Mouse (Mus musculus) CH12.LX (cell line): ENCODE measurements around the gene Znhit3. TPM values are rescaled to one million over a fixed set of nuclear protein-coding genes. Genes with fewer than 3 reads are reported as not detected.

ENCODE experiments used
- DNase-seq: peaks from one replicate; pipeline ENCODE4 v3.0.0-alpha.2; 2013; ENCODE audit errors: extremely low read depth
- H3K27ac ChIP-seq: 2 replicates; pipeline ENCODE4 v1.5.1; 2012; ENCODE audit warnings: low read depth, mild to moderate bottlenecking, control low read depth, moderate library complexity; ENCODE audit not compliant: insufficient read depth
- H3K27me3 ChIP-seq: replicated peaks from 2 replicates; pipeline ENCODE3; 2012; ENCODE audit warnings: inconsistent platforms
- H3K36me3 ChIP-seq, 2 experiments: replicated peaks in 1 of 2; 2 replicates each; pipeline versions ENCODE3 to v1.6.1; 2012; ENCODE audit warnings: inconsistent platforms in 1 of 2, low read length in 1 of 2, mild to moderate bottlenecking in 1 of 2, mixed read lengths in 1 of 2, moderate library complexity in 1 of 2; ENCODE audit not compliant: control insufficient read depth in 1 of 2, insufficient read depth in 1 of 2
- H3K4me1 ChIP-seq, 2 experiments: 2 replicates each; pipeline ENCODE4 v1.6.1; 2012; ENCODE audit warnings: inconsistent platforms in 1 of 2, moderate library complexity in 1 of 2; ENCODE audit not compliant: insufficient read depth in 2 of 2, control insufficient read depth in 1 of 2
- H3K4me2 ChIP-seq: 2 replicates; pipeline ENCODE4 v1.6.1; 2012; ENCODE audit warnings: low read depth, mild to moderate bottlenecking, control low read depth; ENCODE audit not compliant: poor library complexity, insufficient read depth, severe bottlenecking
- H3K4me3 ChIP-seq, 3 experiments: fragments of 150-350 bp in 1 of 3; sonication (generic) in 1 of 3; replicated peaks in 1 of 3; 2 replicates each; pipeline versions ENCODE3 to v1.5.1; 2011 to 2012; ENCODE audit warnings: low read depth in 2 of 3, low read length in 2 of 3, mild to moderate bottlenecking in 2 of 3, moderate library complexity in 2 of 3, control low read depth in 1 of 3, improper control_type of control experiment in 1 of 3, inconsistent platforms in 1 of 3, mixed read lengths in 1 of 3; ENCODE audit not compliant: poor library complexity in 1 of 3
- H3K79me2 ChIP-seq: replicated peaks from 2 replicates; pipeline ENCODE4 v1.6.1; 2012; ENCODE audit warnings: mild to moderate bottlenecking, moderate library complexity; ENCODE audit not compliant: control insufficient read depth, poor library complexity, insufficient read depth, severe bottlenecking; ENCODE audit errors: extremely low read depth
- H3K9ac ChIP-seq: 2 replicates; pipeline ENCODE4 v1.6.1; 2012; ENCODE audit warnings: low read depth, mild to moderate bottlenecking, control low read depth, moderate library complexity; ENCODE audit not compliant: insufficient read depth
- H3K9me3 ChIP-seq: replicated peaks from 2 replicates; pipeline ENCODE3; 2012; ENCODE audit warnings: low read length, inconsistent platforms, mixed read lengths
- CHD1 ChIP-seq: IDR thresholded peaks from 2 replicates; pipeline ENCODE4 v1.6.1; 2012; ENCODE audit warnings: low read depth, low read length, improper control_type of control experiment, inconsistent platforms
- CHD2 ChIP-seq: IDR thresholded peaks from 2 replicates; pipeline ENCODE4 v1.6.1; 2011; ENCODE audit warnings: low read length, improper control_type of control experiment
- CTCF ChIP-seq, 2 experiments: IDR thresholded peaks in 1 of 2; conservative IDR thresholded peaks in 1 of 2; 2 replicates each; pipeline ENCODE4 v1.5.1; 2011 to 2012; ENCODE audit warnings: low read depth in 2 of 2, low read length in 2 of 2, improper control_type of control experiment in 1 of 2, inconsistent platforms in 1 of 2, mild to moderate bottlenecking in 1 of 2, moderate library complexity in 1 of 2
- E2F4 ChIP-seq: IDR thresholded peaks from 2 replicates; pipeline ENCODE4 v1.6.1; 2011; ENCODE audit warnings: low read depth, low read length, improper control_type of control experiment; ENCODE audit not compliant: insufficient replicate concordance
- ELF1 ChIP-seq: IDR thresholded peaks from 2 replicates; pipeline ENCODE4 v1.6.1; 2014; ENCODE audit warnings: low read depth, mild to moderate bottlenecking, inconsistent platforms, low read length, improper control_type of control experiment
- EP300 ChIP-seq: IDR thresholded peaks from 2 replicates; pipeline ENCODE4 v1.6.1; 2011; ENCODE audit warnings: low read length, improper control_type of control experiment
- ETS1 ChIP-seq: conservative IDR thresholded peaks from 2 replicates; pipeline ENCODE4 v1.6.1; 2012; ENCODE audit warnings: low read depth, mild to moderate bottlenecking, inconsistent platforms, low read length, improper control_type of control experiment, moderate library complexity
- IRF4 ChIP-seq: IDR thresholded peaks from 2 replicates; pipeline ENCODE4 v1.6.1; 2014; ENCODE audit warnings: low read depth, mild to moderate bottlenecking, inconsistent platforms, low read length, improper control_type of control experiment
- JUN ChIP-seq: IDR thresholded peaks from 2 replicates; pipeline ENCODE4 v1.6.1; 2011; ENCODE audit warnings: low read depth, mild to moderate bottlenecking, low read length, improper control_type of control experiment, moderate library complexity; ENCODE audit not compliant: insufficient read depth
- KAT2A ChIP-seq: IDR thresholded peaks from 2 replicates; pipeline ENCODE4 v1.6.1; 2012; ENCODE audit warnings: low read length, improper control_type of control experiment, inconsistent platforms; ENCODE audit not compliant: insufficient replicate concordance
- MAFK ChIP-seq: IDR thresholded peaks from 2 replicates; pipeline ENCODE4 v1.6.1; 2011; ENCODE audit warnings: low read length, improper control_type of control experiment; ENCODE audit not compliant: insufficient replicate concordance
- MAX ChIP-seq: IDR thresholded peaks from 2 replicates; pipeline ENCODE4 v1.6.1; 2011; ENCODE audit warnings: low read length, improper control_type of control experiment
- MAZ ChIP-seq: IDR thresholded peaks from 2 replicates; pipeline ENCODE4 v1.6.1; 2012; ENCODE audit warnings: low read depth, mild to moderate bottlenecking, inconsistent platforms, low read length, improper control_type of control experiment, moderate library complexity
- MEF2A ChIP-seq: IDR thresholded peaks from 2 replicates; pipeline ENCODE4 v1.6.1; 2014; ENCODE audit warnings: low read depth, mild to moderate bottlenecking, inconsistent platforms, low read length, improper control_type of control experiment, borderline replicate concordance
- NELFE ChIP-seq: IDR thresholded peaks from 2 replicates; pipeline ENCODE4 v1.6.1; 2011; ENCODE audit warnings: low read depth, low read length, improper control_type of control experiment
- NRF1 ChIP-seq: IDR thresholded peaks from 2 replicates; pipeline ENCODE4 v1.6.1; 2014; ENCODE audit warnings: low read depth, mild to moderate bottlenecking, inconsistent platforms, low read length, improper control_type of control experiment, moderate library complexity
- PAX5 ChIP-seq: IDR thresholded peaks from 2 replicates; pipeline ENCODE4 v1.6.1; 2012; ENCODE audit warnings: low read length, inconsistent platforms, mixed read lengths
- POLR2A ChIP-seq: IDR thresholded peaks from 2 replicates; pipeline ENCODE4 v1.6.1; 2011; ENCODE audit warnings: low read depth, mild to moderate bottlenecking, improper control_type of control experiment, low read length
- POLR2AphosphoS2 ChIP-seq: IDR thresholded peaks from 2 replicates; pipeline ENCODE4 v1.6.1; 2011; ENCODE audit warnings: low read depth, low read length, improper control_type of control experiment
- RAD21 ChIP-seq: IDR thresholded peaks from 2 replicates; pipeline ENCODE4 v1.6.1; 2011; ENCODE audit warnings: low read depth, mild to moderate bottlenecking, low read length, improper control_type of control experiment, moderate library complexity
- RCOR1 ChIP-seq: conservative IDR thresholded peaks from 2 replicates; pipeline ENCODE4 v1.6.1; 2012; ENCODE audit warnings: low read depth, mild to moderate bottlenecking, inconsistent platforms, low read length, improper control_type of control experiment
- SIN3A ChIP-seq: IDR thresholded peaks from 2 replicates; pipeline ENCODE4 v1.6.1; 2012; ENCODE audit warnings: low read length, improper control_type of control experiment, inconsistent platforms
- TBP ChIP-seq: conservative IDR thresholded peaks from 2 replicates; pipeline ENCODE4 v1.6.1; 2011; ENCODE audit warnings: low read depth, low read length, improper control_type of control experiment
- TCF12 ChIP-seq: IDR thresholded peaks from 2 replicates; pipeline ENCODE4 v1.6.1; 2014; ENCODE audit warnings: low read depth, mild to moderate bottlenecking, inconsistent platforms, low read length, improper control_type of control experiment
- UBTF ChIP-seq: IDR thresholded peaks from 2 replicates; pipeline ENCODE4 v1.6.1; 2012; ENCODE audit warnings: low read depth, mild to moderate bottlenecking, inconsistent platforms, low read length, improper control_type of control experiment, moderate library complexity
- USF2 ChIP-seq: conservative IDR thresholded peaks from 2 replicates; pipeline ENCODE4 v1.6.1; 2011; ENCODE audit warnings: low read depth, low read length, improper control_type of control experiment
- ZC3H11A ChIP-seq: IDR thresholded peaks from 2 replicates; pipeline ENCODE4 v1.6.1; 2012; ENCODE audit warnings: low read depth, mild to moderate bottlenecking, inconsistent platforms, low read length, improper control_type of control experiment
- ZKSCAN1 ChIP-seq: IDR thresholded peaks from 2 replicates; pipeline ENCODE4 v1.6.1; 2012; ENCODE audit warnings: low read depth, inconsistent platforms, low read length, improper control_type of control experiment, borderline replicate concordance
- ZMIZ1 ChIP-seq: IDR thresholded peaks from 2 replicates; pipeline ENCODE4 v1.6.1; 2012; ENCODE audit warnings: low read depth, mild to moderate bottlenecking, inconsistent platforms, low read length, improper control_type of control experiment
- dilution Hi-C: fragments of 300-500 bp; cut with MboI; formaldehyde crosslinking; loops from 2 replicates; pipeline ENCODE4 v1.14.3; 2020; ENCODE audit warnings: low sequenced_read_pairs; ENCODE audit not compliant: extremely low pct_unique_long_range_greater_than_20kb, extremely low pct_ligation_motif_present
- in situ Hi-C: fragments of 300-500 bp; cut with MboI; formaldehyde crosslinking; loops from 3 replicates; pipeline ENCODE4 v1.14.3; 2019; ENCODE audit warnings: low sequenced_read_pairs, low pct_ligation_motif_present, low pct_unique_long_range_greater_than_20kb, mixed read lengths
- polyA plus RNA-seq: library from polyadenylated mRNA; unstranded; fragments of >175 nt; gene quantifications from 2 replicates; pipeline ENCODE4 v1.2.1, GENCODE M21; 2012; ENCODE audit warnings: low read depth; ENCODE audit not compliant: insufficient read length
- total RNA-seq, 2 experiments: library from RNA; depleted of rRNA; stranded (reverse); fragments of 300-350 nt in 1 of 2; fragments of >200 nt in 1 of 2; gene quantifications; 2 replicates each; pipeline ENCODE4 v1.2.3; 2012 to 2014

Gene Znhit3
- total and polyA plus RNA-seq, 3 experiments = 59.3 to 130 (median 62.9) TPM

DNA sequence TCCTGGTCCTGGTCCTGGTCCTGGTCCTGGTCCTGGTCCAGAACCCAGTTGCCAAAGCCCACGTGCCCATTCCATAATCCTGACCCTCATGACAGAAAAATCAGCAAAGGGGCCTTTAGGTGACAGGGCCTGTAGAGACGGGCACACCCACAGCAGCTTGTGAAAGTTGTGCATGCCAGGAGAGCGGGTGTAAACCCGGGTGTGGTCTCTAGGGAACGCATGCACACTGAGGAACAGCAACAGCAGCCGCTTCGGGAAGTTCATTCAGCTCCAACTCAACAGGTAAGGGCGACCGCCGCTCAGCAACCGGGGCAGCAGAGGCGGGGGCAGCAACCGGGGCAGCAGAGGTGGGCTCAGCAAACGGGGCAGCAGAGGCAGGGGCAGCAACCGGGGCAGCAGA is 23.1 kb downstream of the Znhit3 start:
- H3K79me2 ChIP-seq = no peaks in the 10 kb centered on the region
- in situ Hi-C loops = no loop called here
- no peak overlapping the region for H3K4me2 ChIP-seq
- no peak overlapping the region for H3K4me3 ChIP-seq
- no peak overlapping the region for H3K9ac ChIP-seq
- TF ChIP-seq MEF2A = no peak
- no peak for TF ChIP-seq MAX
- no peak for TF ChIP-seq JUN
- TF ChIP-seq EP300 = no peak
- TF ChIP-seq E2F4 = no peak
- no peak for TF ChIP-seq MAZ
- TF ChIP-seq RCOR1 = no peak
- no peak for TF ChIP-seq USF2
- TF ChIP-seq NELFE = no peak
- TF ChIP-seq CHD2 = no peak
- TF ChIP-seq POLR2A = no peak
- TF ChIP-seq ZC3H11A = no peak
- TF ChIP-seq CHD1 = no peak
- no peak for TF ChIP-seq ZKSCAN1
- no peak for TF ChIP-seq NRF1
- DNase-seq = no peak
- no peaks in the 10 kb centered on the region for H3K27me3 ChIP-seq
- dilution Hi-C loops = no loop called here
- no peak overlapping the region for H3K27ac ChIP-seq
- no peaks in the 10 kb centered on the region for H3K4me1 ChIP-seq
- peaks cover 61 to 90% of the 10 kb centered on the region in 2 experiments for H3K36me3 ChIP-seq
- H3K9me3 ChIP-seq = no peaks in the 10 kb centered on the region

DNA sequence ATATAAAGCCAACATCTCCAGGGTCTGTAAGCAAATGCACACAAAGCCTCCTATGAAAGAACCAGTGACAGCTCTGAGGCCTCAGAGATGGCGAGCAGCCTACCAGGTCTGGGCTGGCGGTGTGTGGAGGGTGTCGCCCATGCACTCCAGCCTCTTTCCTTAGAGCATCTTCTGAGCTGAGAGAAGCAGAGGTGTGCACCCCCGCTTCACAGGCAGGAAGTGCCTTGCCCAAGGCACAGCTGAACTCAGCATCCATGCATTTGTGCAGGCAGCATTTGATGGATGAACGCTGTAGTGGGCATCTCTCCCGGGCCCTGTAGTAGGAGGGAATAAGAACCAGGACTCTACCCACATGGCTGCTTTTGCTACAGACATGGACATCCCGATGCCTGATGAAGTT is 24.5 kb downstream of the Znhit3 start:
- H3K9ac ChIP-seq = no peak overlapping the region
- no peak overlapping the region for H3K4me2 ChIP-seq
- no peak overlapping the region for H3K27ac ChIP-seq
- no peaks in the 10 kb centered on the region for H3K4me1 ChIP-seq
- in situ Hi-C loops = no loop called here
- no peak overlapping the region for H3K4me3 ChIP-seq
- no peaks in the 10 kb centered on the region for H3K9me3 ChIP-seq
- no peaks in the 10 kb centered on the region for H3K27me3 ChIP-seq
- dilution Hi-C loops = no loop called here
- DNase-seq = no peak
- TF ChIP-seq ZMIZ1 (no peak), TCF12 (no peak), ZKSCAN1 (no peak), TBP (no peak), IRF4 (no peak), PAX5 (no peak), RAD21 (no peak), MAFK (no peak), ETS1 (no peak), KAT2A (no peak), MEF2A (no peak), CTCF (conservative IDR thresholded peaks at IDR 0.05 in 1 of 2, IDR thresholded peaks at IDR 0.05 in 1 of 2; ENCODE audit: low read depth in 2 of 2, low read length in 2 of 2) (no peak), ELF1 (no peak), POLR2AphosphoS2 (no peak), SIN3A (no peak), MAX (no peak), UBTF (no peak)
- peaks cover 57 to 89% of the 10 kb centered on the region in 2 experiments for H3K36me3 ChIP-seq
- H3K79me2 ChIP-seq = no peaks in the 10 kb centered on the region
